Mouse (Mus musculus) heart, postnatal 14 days (tissue): ENCODE measurements around the gene 2810408A11Rik. TPM values are rescaled to one million over a fixed set of nuclear protein-coding genes. Genes with fewer than 3 reads are reported as not detected.
A peak's percentile ranks its signal among the peaks of the same experiment; 100 is the strongest.

Source experiments
- DNase-seq, 2 experiments: peaks; one replicate each; pipeline ENCODE4 v3.0.0; 2021 to 2022
- intact Hi-C: fragments of 180-260 bp; cut with DNase I; formaldehyde crosslinking; loops from one replicate; pipeline ENCODE4 v1.15.1; 2025
- long read RNA-seq, 2 experiments: library from polyadenylated mRNA; stranded (forward); transcript quantifications; one replicate each; pipeline ENCODE4 v2.0.0; 2021
- total RNA-seq, 2 experiments: library from RNA; stranded (reverse); gene quantifications; 2 replicates each; pipeline ENCODE4 v1.2.3; 2021

The 2810408A11Rik gene
- total RNA-seq, result 1 to 10 TPM in 1 of 2 experiments, under 1 TPM in 1; 0.95 to 1.1 TPM
- long read RNA-seq, experiment 1, partial matches to known transcripts, result 0 of 4 reads
- long read RNA-seq, experiment 1, other reads (novel, unspliced or antisense), result 1 of 4 reads
- long read RNA-seq, experiment 2, partial matches to known transcripts, result 0 of 1 reads
- long read RNA-seq, experiment 2, other reads (novel, unspliced or antisense), result 1 of 1 reads

DNA sequence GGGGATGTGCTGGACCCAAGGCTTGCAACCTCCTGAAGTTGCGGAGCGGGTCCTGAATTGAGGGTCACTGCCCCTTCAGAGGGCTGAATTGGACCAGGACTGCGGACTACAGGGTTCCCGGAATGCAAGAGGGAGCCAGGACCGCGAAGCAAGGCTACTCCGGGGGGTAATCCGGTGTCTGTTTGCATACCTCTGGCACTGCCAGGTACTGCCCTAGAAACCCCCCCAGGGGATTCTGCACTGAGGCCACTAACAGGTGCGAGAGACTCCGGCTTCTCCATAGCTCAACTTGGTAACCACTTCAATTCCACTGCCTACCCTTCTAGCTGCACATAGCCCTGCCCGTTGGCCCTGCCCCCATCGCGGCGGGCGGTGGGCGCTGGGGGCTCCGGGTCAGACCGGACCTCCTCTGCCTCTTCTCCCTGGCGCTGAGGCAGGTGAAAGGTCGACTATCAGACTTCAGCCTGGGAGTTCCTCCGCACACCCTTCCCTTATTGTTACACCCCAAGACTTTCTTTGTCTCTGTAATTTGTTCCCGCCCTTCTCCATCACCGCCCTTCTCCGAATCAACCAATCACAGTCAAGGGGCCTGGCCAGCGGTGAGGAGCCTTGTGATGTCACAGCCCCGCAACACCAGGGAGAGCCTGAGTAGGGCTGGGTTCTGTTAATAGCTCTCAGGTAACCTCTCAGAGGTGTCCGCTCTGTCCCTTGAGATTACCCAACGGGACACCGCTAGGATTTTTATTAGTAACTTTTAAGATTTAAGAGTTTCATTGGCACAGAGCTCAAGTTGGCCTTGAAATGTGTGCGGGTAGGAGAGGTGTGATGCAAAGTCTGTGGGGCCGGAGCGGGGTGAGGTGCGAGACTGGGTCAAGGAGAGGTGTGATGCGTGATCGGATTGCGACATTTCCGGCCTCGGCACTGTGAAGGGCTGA lies at the start of gene 2810408A11Rik, which contains the start of gene Neurl4:
2810408A11Rik (minus strand) TSS at position 517 of the 935 bp plus-strand sequence.
Neurl4 (plus strand) TSS at position 602 of the 935 bp plus-strand sequence.
- peak; percentile 83 to 86 for DNase-seq
- intact Hi-C loops, result loop anchor here (2.0 kb wide), 1 partner anchor 62 kb away; the partner anchor contains the start of gene Tmem256

GRCm38 (mm10) chr11:69948763-69949150 lies 48.0 kb upstream of the 2810408A11Rik start:
- intact Hi-C loops, result loop anchor here (1.0 to 2.0 kb wide), 2 partner anchors 14 to 68 kb away; partner anchors contain the start of gene Kctd11
- peak; percentile 88 to 94 for DNase-seq

DNA sequence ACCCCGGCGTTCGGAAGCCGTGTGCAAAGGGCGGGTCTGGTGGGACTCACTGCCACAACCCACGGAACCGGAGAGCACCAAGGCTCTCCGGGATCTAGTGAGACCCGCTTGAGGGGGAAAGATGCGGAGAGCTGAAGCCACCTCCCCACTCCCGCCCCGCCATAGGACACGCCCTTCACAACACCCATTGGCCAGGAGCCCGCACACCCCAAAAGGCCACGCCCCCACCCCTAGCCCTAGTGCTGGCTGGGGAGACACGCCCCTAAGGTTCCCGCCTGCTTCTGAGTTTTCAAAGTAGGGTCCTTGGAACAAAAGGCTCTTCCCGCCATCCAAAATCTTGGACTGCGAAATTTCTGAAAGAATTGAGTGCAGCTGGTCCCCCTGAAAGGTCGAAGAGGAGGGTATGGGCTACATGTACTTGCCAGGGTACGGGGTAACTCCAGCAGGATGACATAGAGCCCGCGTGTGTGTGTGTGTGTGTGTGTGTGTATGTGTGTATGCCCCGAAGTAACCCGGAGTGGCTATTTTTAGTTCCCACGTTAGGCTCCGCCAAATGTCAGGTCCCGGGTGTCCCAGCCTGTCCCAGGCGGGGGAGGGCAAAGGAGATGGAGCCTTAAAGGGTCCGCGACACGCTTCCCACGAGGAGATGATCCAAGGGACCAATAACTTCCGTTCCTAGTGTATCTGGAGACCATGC lies 47.4 kb upstream of the 2810408A11Rik start, which contains the start of gene Slc2a4:
Slc2a4 (minus strand) TSS at position 123 of the 697 bp plus-strand sequence.
- intact Hi-C loops, result loop anchor here (1.0 to 2.0 kb wide), 2 partner anchors 14 to 67 kb away; partner anchors contain the start of gene Kctd11
- peak; percentile 92 to 96 for DNase-seq

- intact Hi-C loops, result loop anchor here (1.0 to 2.0 kb wide), 2 partner anchors 13 to 67 kb away; partner anchors contain the start of gene Kctd11
- peak; percentile 70 to 81 for DNase-seq
These were observed 46.7 kb upstream of the 2810408A11Rik start for GRCm38 (mm10) chr11:69947337-69948065.

DNA sequence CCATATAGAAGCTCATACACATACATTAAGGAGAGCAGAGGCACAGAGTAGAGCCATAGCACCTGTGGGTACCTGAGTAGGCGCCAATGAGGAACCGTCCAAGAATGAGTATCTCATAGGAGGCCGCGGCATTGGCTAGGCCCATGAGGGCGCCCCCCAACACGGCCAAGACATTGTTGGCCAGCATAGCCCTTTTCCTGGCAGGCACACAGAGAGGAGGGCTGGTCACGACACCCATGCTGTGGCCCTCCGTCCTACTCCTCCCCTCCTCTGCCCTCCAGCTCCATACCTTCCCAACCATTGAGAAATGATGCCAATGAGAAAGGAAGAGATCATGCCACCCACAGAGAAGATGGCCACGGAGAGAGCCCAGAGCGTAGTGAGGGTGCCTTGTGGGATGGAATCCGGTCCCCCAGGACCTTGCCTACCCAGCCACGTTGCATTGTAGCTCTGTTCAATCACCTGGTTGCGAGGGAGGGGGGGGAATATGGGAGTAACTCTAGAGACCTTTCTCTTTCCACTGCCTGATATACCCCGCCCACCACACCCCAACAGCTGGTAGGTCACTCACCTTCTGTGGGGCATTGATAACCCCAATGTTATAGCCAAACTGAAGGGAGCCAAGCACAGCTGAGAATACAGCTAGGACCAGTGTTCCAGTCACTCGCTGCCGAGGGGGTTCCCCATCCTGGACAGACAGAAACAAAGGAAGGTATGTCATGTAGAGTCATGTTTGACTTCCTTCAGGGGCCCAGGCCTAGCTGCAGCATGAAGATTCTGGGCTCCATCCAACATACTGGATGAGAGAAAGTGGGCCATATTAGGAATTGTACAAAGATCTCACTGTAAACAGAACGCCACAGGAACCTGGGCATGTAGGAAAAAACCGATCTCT lies 45.5 kb upstream of the 2810408A11Rik start:
- intact Hi-C loops, result no loop called here
- DNase-seq, result no peak

DNA sequence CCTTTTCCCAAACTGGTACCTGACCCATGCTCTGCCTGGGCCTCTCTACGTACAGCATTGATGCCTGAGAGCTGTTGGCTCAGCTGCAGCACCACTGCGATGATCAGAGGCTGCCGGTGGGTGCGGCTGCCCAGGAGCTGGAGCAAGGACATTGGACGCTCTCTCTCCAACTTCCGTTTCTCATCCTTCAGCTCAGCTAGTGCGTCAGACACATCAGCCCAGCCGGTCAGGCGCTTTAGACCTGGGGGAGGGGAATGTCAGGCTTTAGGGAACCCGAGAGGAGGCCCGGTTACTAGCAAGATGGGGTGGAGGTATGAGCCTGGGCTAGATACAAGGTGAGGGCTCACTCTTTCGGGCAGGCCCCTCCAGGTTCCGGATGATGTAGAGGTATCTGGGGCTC lies 44.4 kb upstream of the 2810408A11Rik start:
- intact Hi-C loops, result no loop called here
- DNase-seq, result no peak

DNA sequence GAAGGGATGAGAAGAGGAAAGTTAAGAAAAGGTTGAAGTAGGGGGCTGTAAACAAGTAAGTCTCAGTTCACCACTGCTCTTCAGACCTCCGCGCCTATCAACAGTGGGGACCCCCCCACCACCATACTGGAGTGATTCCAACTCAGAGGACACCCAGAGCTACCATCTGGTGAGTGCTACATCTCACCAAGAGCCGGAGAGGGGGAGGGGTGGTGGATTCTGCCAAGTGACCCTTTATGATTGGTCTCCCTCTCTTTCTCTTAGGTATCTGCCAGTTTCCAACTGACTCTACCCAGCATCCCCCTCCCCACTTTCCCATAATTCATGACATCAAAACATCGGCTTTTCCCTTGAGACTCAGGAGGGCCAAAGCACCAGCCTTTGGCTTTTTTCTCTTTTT lies 40.2 kb upstream of the 2810408A11Rik start:
- intact Hi-C loops, result no loop called here
- no peak for DNase-seq

DNA sequence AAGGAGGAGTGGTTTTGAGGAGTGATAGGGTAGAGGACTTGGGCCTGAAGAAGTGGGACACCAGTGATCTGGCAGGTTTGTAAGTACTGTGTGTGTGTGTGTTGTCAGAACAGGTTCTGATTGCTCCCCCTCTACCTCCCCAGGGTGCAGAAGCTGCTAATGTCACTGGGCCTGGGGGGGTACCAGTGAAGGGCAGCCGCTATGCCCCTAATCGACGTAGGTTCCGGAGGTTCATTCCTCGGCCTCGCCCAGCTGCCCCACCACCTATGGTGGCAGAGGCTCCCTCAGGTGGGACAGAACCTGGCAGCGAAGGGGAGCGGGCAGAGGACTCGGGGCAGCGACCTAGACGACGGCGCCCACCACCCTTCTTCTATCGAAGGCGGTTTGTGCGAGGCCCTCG lies 38.9 kb upstream of the 2810408A11Rik start:
- intact Hi-C loops, result loop anchor here (10.0 kb wide), 1 partner anchor 275 kb away; the partner anchor contains the start of gene Slc16a11

DNA sequence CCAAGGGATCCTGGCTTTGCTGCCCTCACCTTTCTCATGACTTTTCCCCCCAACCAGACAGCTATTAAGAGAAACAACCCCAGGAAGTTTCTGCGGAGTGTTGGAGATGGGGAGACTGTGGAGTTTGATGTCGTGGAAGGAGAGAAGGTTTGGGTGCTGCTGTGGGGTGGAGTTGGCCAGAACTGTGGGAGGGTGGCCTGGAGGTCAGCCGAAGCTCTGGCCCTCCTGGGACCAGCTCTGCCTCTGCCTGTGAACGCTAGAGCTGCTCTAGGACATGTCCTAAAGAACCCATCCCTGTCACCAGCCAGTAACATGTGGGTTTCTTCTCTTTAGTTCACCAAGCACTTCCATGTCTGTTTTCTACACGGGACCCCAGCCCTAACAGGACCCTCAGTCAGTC lies 38.4 kb upstream of the 2810408A11Rik start:
- intact Hi-C loops, result loop anchor here (10.0 kb wide), 1 partner anchor 276 kb away; the partner anchor contains the start of gene Slc16a11
- DNase-seq, result peak in 1 of 2 experiments; percentile 32

More for the DNA sequence above, 38.9 kb upstream of the 2810408A11Rik start:
- no peak for DNase-seq

- intact Hi-C loops, result loop anchor here (10.0 kb wide), 1 partner anchor 276 kb away; the partner anchor contains the start of gene Slc16a11
These were observed 37.7 kb upstream of the 2810408A11Rik start for GRCm38 (mm10) chr11:69938401-69938979.

GRCm38 (mm10) chr11:69937834-69938233 lies 37.0 kb upstream of the 2810408A11Rik start:
- intact Hi-C loops, result loop anchor here (10.0 kb wide), 1 partner anchor 277 kb away; the partner anchor contains the start of gene Slc16a11

More at GRCm38 (mm10) chr11:69938401-69938979, 37.7 kb upstream of the 2810408A11Rik start:
- no peak for DNase-seq

GRCm38 (mm10) chr11:69937385-69937784 lies 36.6 kb upstream of the 2810408A11Rik start:
- peak; percentile 72 to 75 for DNase-seq
- intact Hi-C loops, result loop anchor here (10.0 kb wide), 1 partner anchor 277 kb away; the partner anchor contains the start of gene Slc16a11

More at GRCm38 (mm10) chr11:69937834-69938233, 37.0 kb upstream of the 2810408A11Rik start:
- DNase-seq, result no peak

DNA sequence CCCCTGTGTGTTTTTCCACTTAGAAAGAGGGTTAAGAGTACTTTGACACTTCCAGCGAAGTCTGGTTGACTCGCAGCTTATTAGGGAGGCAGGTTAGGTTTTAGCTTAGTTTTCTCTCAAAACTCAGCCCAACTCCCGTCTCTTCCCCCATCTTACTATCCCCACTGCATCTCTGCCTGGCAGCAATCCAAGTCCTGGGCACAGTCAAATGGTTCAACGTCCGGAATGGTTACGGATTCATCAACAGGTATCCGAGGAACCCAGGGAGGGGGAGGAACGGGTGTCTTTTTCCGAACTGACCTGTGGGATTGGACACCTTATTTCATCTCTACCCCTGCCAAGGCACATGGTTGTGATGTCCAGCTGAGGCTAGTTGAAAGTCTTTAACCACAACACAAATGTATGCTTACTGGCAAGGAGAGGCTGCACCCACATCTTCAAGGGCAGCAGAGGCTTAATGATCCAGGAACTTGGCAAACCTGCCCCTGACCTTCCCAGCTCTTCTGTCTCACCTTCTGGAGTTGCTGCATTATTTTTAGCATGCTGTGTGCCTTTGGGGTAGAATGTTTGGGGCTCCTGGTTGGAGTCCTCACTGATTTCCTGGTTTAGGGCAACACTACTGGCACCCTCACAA lies 36.0 kb upstream of the 2810408A11Rik start:
- intact Hi-C loops, result loop anchor here (10.0 kb wide), 1 partner anchor 278 kb away; the partner anchor contains the start of gene Slc16a11
- peak in 1 of 2 experiments; percentile 37 for DNase-seq

GRCm38 (mm10) chr11:69936156-69936555 lies 35.4 kb upstream of the 2810408A11Rik start:
- intact Hi-C loops, result loop anchor here (10.0 kb wide), 1 partner anchor 279 kb away; the partner anchor contains the start of gene Slc16a11
- peak in 1 of 2 experiments; percentile 32 for DNase-seq

- peak; percentile 85 to 88 for DNase-seq
- intact Hi-C loops, result loop anchor here (2.0 to 10.0 kb wide), 2 partner anchors 69 to 279 kb away; partner anchors contain the start of gene Slc16a11
These were observed 34.5 kb upstream of the 2810408A11Rik start, which contains the start of gene Ybx2 for GRCm38 (mm10) chr11:69935137-69935879. Ybx2 (plus strand) TSS chr11:69935796.

DNA sequence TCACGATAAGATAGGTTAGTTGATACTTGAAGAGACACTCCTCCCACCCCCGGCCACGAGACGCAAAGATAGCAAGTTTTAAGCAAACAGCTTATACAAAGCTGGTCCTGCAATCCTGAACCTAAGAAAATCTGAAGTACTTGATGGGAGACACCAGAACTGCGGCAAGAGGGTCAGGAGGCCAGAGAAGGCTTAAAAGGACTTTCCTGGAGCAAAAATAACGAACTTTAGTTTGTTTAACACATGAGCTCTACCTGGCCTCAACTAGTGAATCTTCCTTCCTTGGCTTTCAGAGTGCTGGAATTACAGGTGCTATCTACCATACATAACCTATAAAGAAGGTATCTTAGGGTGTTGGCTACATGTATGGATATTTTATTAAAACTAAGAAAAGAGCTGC lies 33.9 kb upstream of the 2810408A11Rik start:
- intact Hi-C loops, result loop anchor here (1.0 to 10.0 kb wide), 3 partner anchors 14 to 280 kb away; partner anchors contain the start of genes Slc16a11 and Slc2a4
- no peak for DNase-seq
